Mouse (Mus musculus) olfactory bulb, adult 2 months (tissue): ENCODE measurements around the gene Ccdc171. TPM values are rescaled to one million over a fixed set of nuclear protein-coding genes. Genes with fewer than 3 reads are reported as not detected.
A peak's percentile ranks its signal among the peaks of the same experiment; 100 is the strongest.
"Not testable (repeated sequence)": the region's sequence is repeated elsewhere in the genome, so short reads cannot be mapped to it uniquely, and the experiment has no call there.

ENCODE experiments used
- H3K27ac ChIP-seq: fragments of 200-500 bp; 2 replicates; pipeline ENCODE4 v1.5.1; 2012; ENCODE audit warnings: low read depth, low read length; ENCODE audit not compliant: insufficient read depth
- H3K4me1 ChIP-seq: fragments of 200-500 bp; 2 replicates; pipeline ENCODE4 v1.6.1; 2012; ENCODE audit warnings: low read length; ENCODE audit not compliant: control insufficient read depth, insufficient read depth
- H3K4me3 ChIP-seq: fragments of 200-500 bp; 2 replicates; pipeline ENCODE4 v1.5.1; 2012; ENCODE audit warnings: mild to moderate bottlenecking, low read depth, low read length, moderate library complexity; ENCODE audit not compliant: insufficient read depth
- CTCF ChIP-seq: fragments of 200-500 bp; IDR thresholded peaks from 2 replicates; pipeline ENCODE4 v1.5.1; 2012; ENCODE audit warnings: low read depth, mild to moderate bottlenecking, low read length, moderate library complexity; ENCODE audit not compliant: insufficient read depth
- POLR2A ChIP-seq: fragments of 200-500 bp; IDR thresholded peaks from 2 replicates; pipeline ENCODE4 v1.6.1; 2012; ENCODE audit warnings: mild to moderate bottlenecking, low read depth, low read length, moderate library complexity; ENCODE audit not compliant: insufficient read depth
- WGBS: fragments of 180-500 bp; shearing (Covaris S2); methylation state at CpG from one replicate; pipeline ENCODE4 v1.1.7; 2018; 5-methylcytosine and 5-hydroxymethylcytosine counted together
- polyA plus RNA-seq: library from polyadenylated mRNA; stranded (reverse); fragments of >200 nt; gene quantifications from 2 replicates; pipeline ENCODE4 v1.2.4, GENCODE M21; 2012; ENCODE audit warnings: low replicate concordance; ENCODE audit not compliant: missing spikeins, insufficient read depth, insufficient read length

Ccdc171 gene
- polyA plus RNA-seq, 1 experiment: not detected

- WGBS: 90% methylated on average over 4 of the region's 4 CpGs
These were observed 5.0 kb upstream of the Ccdc171 start for GRCm38 (mm10) chr4:83520308-83520707.

GRCm38 (mm10) chr4:83522066-83522465 lies 3.3 kb upstream of the Ccdc171 start:
- no peak overlapping the region for H3K4me3 ChIP-seq
- no peak for TF ChIP-seq POLR2A
- TF ChIP-seq CTCF: no peak
- no peak overlapping the region for H3K27ac ChIP-seq
- WGBS: 51% methylated on average over 5 of the region's 5 CpGs
- H3K4me1 ChIP-seq: no peaks in the 10 kb centered on the region; the same call in 1 of the 2 replicates

More at GRCm38 (mm10) chr4:83520308-83520707, 5.0 kb upstream of the Ccdc171 start:
- H3K4me1 ChIP-seq: no peaks in the 10 kb centered on the region
- no peak overlapping the region for H3K4me3 ChIP-seq
- no peak for TF ChIP-seq CTCF
- no peak for TF ChIP-seq POLR2A
- H3K27ac ChIP-seq: no peak overlapping the region

- Histone ChIP-seq H3K27ac (peak overlapping the region; percentile 91), H3K4me1 (no peaks in the 10 kb centered on the region; the same call in 1 of the 2 replicates), H3K4me3 (peak overlapping the region; percentile 97)
- WGBS: 2% methylated on average over 6 of the region's 6 CpGs
- TF ChIP-seq CTCF: no peak
- no peak for TF ChIP-seq POLR2A
These were observed 896 bp upstream of the Ccdc171 start for GRCm38 (mm10) chr4:83524456-83524842.

- H3K27ac ChIP-seq: no peak overlapping the region
- H3K4me3 ChIP-seq: peak overlapping the region; percentile 97
- WGBS: 1% methylated on average over 18 of the region's 18 CpGs
- TF ChIP-seq POLR2A (no peak), CTCF (no peak)
- H3K4me1 ChIP-seq: no peaks in the 10 kb centered on the region; the same call in 1 of the 2 replicates
These were observed 328 bp downstream of the Ccdc171 start for GRCm38 (mm10) chr4:83525690-83526055.

- no peak overlapping the region for H3K27ac ChIP-seq
- H3K4me1 ChIP-seq: no peaks in the 10 kb centered on the region; the same call in 1 of the 2 replicates
- H3K4me3 ChIP-seq: no peak overlapping the region
- 12% methylated on average over 13 of the region's 13 CpGs for WGBS
- TF ChIP-seq CTCF (no peak), POLR2A (no peak)
These were observed 1.1 kb downstream of the Ccdc171 start for GRCm38 (mm10) chr4:83526270-83526987.

GRCm38 (mm10) chr4:83526988-83527334 lies 1.6 kb downstream of the Ccdc171 start:
- Histone ChIP-seq H3K4me3 (no peak overlapping the region), H3K27ac (no peak overlapping the region), H3K4me1 (no peaks in the 10 kb centered on the region; the same call in 1 of the 2 replicates)
- WGBS: 71% methylated on average over 6 of the region's 6 CpGs
- no peak for TF ChIP-seq POLR2A
- TF ChIP-seq CTCF: no peak

GRCm38 (mm10) chr4:83527921-83528320 lies 2.6 kb downstream of the Ccdc171 start:
- TF ChIP-seq POLR2A: no peak
- no peak for TF ChIP-seq CTCF
- Histone ChIP-seq H3K27ac (no peak overlapping the region), H3K4me3 (no peak overlapping the region), H3K4me1 (no peaks in the 10 kb centered on the region; the same call in 1 of the 2 replicates)

- H3K27ac ChIP-seq, H3K4me3 ChIP-seq, H3K4me1 ChIP-seq: not testable (repeated sequence)
- 98% methylated on average over 4 of the region's 4 CpGs for WGBS
These were observed 4.7 kb downstream of the Ccdc171 start for GRCm38 (mm10) chr4:83530060-83530459.

GRCm38 (mm10) chr4:83533168-83533911 lies 8.0 kb downstream of the Ccdc171 start:
- Histone ChIP-seq H3K27ac (no peak overlapping the region), H3K4me1 (no peaks in the 10 kb centered on the region), H3K4me3 (no peak overlapping the region)
- 91% methylated on average over 9 of the region's 9 CpGs for WGBS
- TF ChIP-seq POLR2A (no peak), CTCF (no peak)

- 89% methylated on average over 7 of the region's 7 CpGs for WGBS
- TF ChIP-seq CTCF (no peak), POLR2A (no peak)
- H3K4me1 ChIP-seq: no peaks in the 10 kb centered on the region
- H3K4me3 ChIP-seq: no peak overlapping the region
- H3K27ac ChIP-seq: no peak overlapping the region
These were observed 8.7 kb downstream of the Ccdc171 start for GRCm38 (mm10) chr4:83534024-83534423.
